Mouse (Mus musculus): Measurements from ENCODE around the gene Prpf40a. TPM values are rescaled to one million over a fixed set of nuclear protein-coding genes. Genes with fewer than 3 reads are reported as not detected.

Prpf40a gene
- polyA plus RNA-seq, 1 experiment from 2014 or later: 101 TPM

- H3K36me3 ChIP-seq (ENCODE audit: control insufficient read depth, insufficient read depth, low read length): 0 out of 2 replicates have a peak, but pooled peaks cover 8% of the 10 kb centered on the region
Observed at GRCm38 (mm10) chr2:53102901-53103300, 88.2 kb downstream of the Prpf40a start.

GRCm38 (mm10) chr2:53101885-53102740, 89.0 kb downstream of the Prpf40a start:
- no peaks in the 10 kb centered on the region for H3K4me1 ChIP-seq (ENCODE audit: control insufficient read depth in 2 of 2, insufficient read depth in 2 of 2, low read length in 2 of 2)
- H3K36me3 ChIP-seq (ENCODE audit: control insufficient read depth, insufficient read depth, low read length): 0 out of 2 replicates have a peak, but pooled peaks cover 8% of the 10 kb centered on the region
- no peak overlapping the region for H3K4me2 ChIP-seq (ENCODE audit: low read length)
- H3K9ac ChIP-seq (ENCODE audit: low read length): no peak overlapping the region
- H3K9me3 ChIP-seq (ENCODE audit: control insufficient read depth, low read length): no peaks in the 10 kb centered on the region
- no peak overlapping the region for H3K27ac ChIP-seq (replicated peaks in 1 of 2; ENCODE audit: control insufficient read depth in 1 of 2, insufficient read depth in 1 of 2, low read depth in 2 of 2, low read length in 2 of 2)
- H3K27me3 ChIP-seq (ENCODE audit: control insufficient read depth, insufficient read depth, low read length): no peaks in the 10 kb centered on the region
- WGBS: 82% methylated on average over 11 of the region's 11 CpGs
- H3K4me3 ChIP-seq (ENCODE audit: control insufficient read depth in 1 of 2, insufficient read depth in 1 of 2, low read depth in 1 of 2, low read length in 2 of 2): no peak overlapping the region
- no peak for ATAC-seq (ENCODE audit: insufficient number of reproducible peaks, insufficient read depth, low FRiP score, low read depth)

More at GRCm38 (mm10) chr2:53102901-53103300, 88.2 kb downstream of the Prpf40a start:
- no peak overlapping the region for H3K4me3 ChIP-seq (ENCODE audit: control insufficient read depth in 1 of 2, insufficient read depth in 1 of 2, low read depth in 1 of 2, low read length in 2 of 2)
- H3K9ac ChIP-seq (ENCODE audit: low read length): no peak overlapping the region
- no peak overlapping the region for H3K27ac ChIP-seq (replicated peaks in 1 of 2; ENCODE audit: control insufficient read depth in 1 of 2, insufficient read depth in 1 of 2, low read depth in 2 of 2, low read length in 2 of 2)
- no peaks in the 10 kb centered on the region for H3K9me3 ChIP-seq (ENCODE audit: control insufficient read depth, low read length)
- 92% methylated on average over 2 of the region's 2 CpGs for WGBS
- H3K4me2 ChIP-seq (ENCODE audit: low read length): no peak overlapping the region
- no peak for ATAC-seq (ENCODE audit: insufficient number of reproducible peaks, insufficient read depth, low FRiP score, low read depth)
- H3K27me3 ChIP-seq (ENCODE audit: control insufficient read depth, insufficient read depth, low read length): no peaks in the 10 kb centered on the region
- H3K4me1 ChIP-seq (ENCODE audit: control insufficient read depth in 2 of 2, insufficient read depth in 2 of 2, low read length in 2 of 2): no peaks in the 10 kb centered on the region

GRCm38 (mm10) chr2:53100093-53100492, 91.0 kb downstream of the Prpf40a start:
- Histone ChIP-seq H3K9me3 (ENCODE audit: control insufficient read depth, low read length) (no peaks in the 10 kb centered on the region), H3K4me2 (ENCODE audit: low read length) (no peak overlapping the region), H3K9ac (ENCODE audit: low read length) (no peak overlapping the region), H3K27ac (replicated peaks in 1 of 2; ENCODE audit: control insufficient read depth in 1 of 2, insufficient read depth in 1 of 2, low read depth in 2 of 2, low read length in 2 of 2) (no peak overlapping the region), H3K4me1 (ENCODE audit: control insufficient read depth in 2 of 2, insufficient read depth in 2 of 2, low read length in 2 of 2) (no peaks in the 10 kb centered on the region), H3K27me3 (ENCODE audit: control insufficient read depth, insufficient read depth, low read length) (no peaks in the 10 kb centered on the region), H3K4me3 (ENCODE audit: control insufficient read depth in 1 of 2, insufficient read depth in 1 of 2, low read depth in 1 of 2, low read length in 2 of 2) (no peak overlapping the region), H3K36me3 (ENCODE audit: control insufficient read depth, insufficient read depth, low read length) (no peaks in the 10 kb centered on the region)
- 45% methylated on average over 2 of the region's 2 CpGs for WGBS
- no peak for ATAC-seq (ENCODE audit: insufficient number of reproducible peaks, insufficient read depth, low FRiP score, low read depth)

GRCm38 (mm10) chr2:53095489-53095888, 95.6 kb downstream of the Prpf40a start:
- no peak for ATAC-seq (ENCODE audit: insufficient number of reproducible peaks, insufficient read depth, low FRiP score, low read depth)
- H3K9me3 ChIP-seq (ENCODE audit: control insufficient read depth, low read length): no peaks in the 10 kb centered on the region
- no peaks in the 10 kb centered on the region for H3K36me3 ChIP-seq (ENCODE audit: control insufficient read depth, insufficient read depth, low read length)
- no peaks in the 10 kb centered on the region for H3K4me1 ChIP-seq (ENCODE audit: control insufficient read depth in 2 of 2, insufficient read depth in 2 of 2, low read length in 2 of 2)
- no peaks in the 10 kb centered on the region for H3K27me3 ChIP-seq (ENCODE audit: control insufficient read depth, insufficient read depth, low read length)
- no peak overlapping the region for H3K9ac ChIP-seq (ENCODE audit: low read length)
- no peak overlapping the region for H3K4me3 ChIP-seq (ENCODE audit: control insufficient read depth in 1 of 2, insufficient read depth in 1 of 2, low read depth in 1 of 2, low read length in 2 of 2)
- no peak overlapping the region for H3K27ac ChIP-seq (replicated peaks in 1 of 2; ENCODE audit: control insufficient read depth in 1 of 2, insufficient read depth in 1 of 2, low read depth in 2 of 2, low read length in 2 of 2)
- H3K4me2 ChIP-seq (ENCODE audit: low read length): no peak overlapping the region
- 85% methylated on average over 3 of the region's 3 CpGs for WGBS

- no peak for ATAC-seq (ENCODE audit: insufficient number of reproducible peaks, insufficient read depth, low FRiP score, low read depth)
- Histone ChIP-seq H3K9me3 (ENCODE audit: control insufficient read depth, low read length) (no peaks in the 10 kb centered on the region), H3K36me3 (ENCODE audit: control insufficient read depth, insufficient read depth, low read length) (no peaks in the 10 kb centered on the region), H3K4me1 (ENCODE audit: control insufficient read depth in 2 of 2, insufficient read depth in 2 of 2, low read length in 2 of 2) (no peaks in the 10 kb centered on the region), H3K27me3 (ENCODE audit: control insufficient read depth, insufficient read depth, low read length) (no peaks in the 10 kb centered on the region), H3K9ac (ENCODE audit: low read length) (no peak overlapping the region), H3K4me3 (ENCODE audit: control insufficient read depth in 1 of 2, insufficient read depth in 1 of 2, low read depth in 1 of 2, low read length in 2 of 2) (no peak overlapping the region), H3K4me2 (ENCODE audit: low read length) (no peak overlapping the region), H3K27ac (replicated peaks in 1 of 2; ENCODE audit: control insufficient read depth in 1 of 2, insufficient read depth in 1 of 2, low read depth in 2 of 2, low read length in 2 of 2) (no peak overlapping the region)
- WGBS: 80% methylated on average over 9 of the region's 9 CpGs
Observed at GRCm38 (mm10) chr2:53095031-53095430, 96.1 kb downstream of the Prpf40a start.

GRCm38 (mm10) chr2:53088744-53089143, 102.3 kb downstream of the Prpf40a start:
- no peaks in the 10 kb centered on the region for H3K4me1 ChIP-seq (ENCODE audit: control insufficient read depth in 2 of 2, insufficient read depth in 2 of 2, low read length in 2 of 2)
- no peak overlapping the region for H3K27ac ChIP-seq (replicated peaks in 1 of 2; ENCODE audit: control insufficient read depth in 1 of 2, insufficient read depth in 1 of 2, low read depth in 2 of 2, low read length in 2 of 2)
- no peaks in the 10 kb centered on the region for H3K36me3 ChIP-seq (ENCODE audit: control insufficient read depth, insufficient read depth, low read length)
- no peak overlapping the region for H3K9ac ChIP-seq (ENCODE audit: low read length)
- 76% methylated on average over 3 of the region's 3 CpGs for WGBS
- H3K4me3 ChIP-seq (ENCODE audit: control insufficient read depth in 1 of 2, insufficient read depth in 1 of 2, low read depth in 1 of 2, low read length in 2 of 2): no peak overlapping the region
- no peak overlapping the region for H3K4me2 ChIP-seq (ENCODE audit: low read length)
- ATAC-seq (ENCODE audit: insufficient number of reproducible peaks, insufficient read depth, low FRiP score, low read depth): no peak
- H3K27me3 ChIP-seq (ENCODE audit: control insufficient read depth, insufficient read depth, low read length): no peaks in the 10 kb centered on the region
- H3K9me3 ChIP-seq (ENCODE audit: control insufficient read depth, low read length): no peaks in the 10 kb centered on the region

GRCm38 (mm10) chr2:53085617-53086202, 105.4 kb downstream of the Prpf40a start:
- H3K4me2 ChIP-seq (ENCODE audit: low read length): no peak overlapping the region
- H3K9me3 ChIP-seq (ENCODE audit: control insufficient read depth, low read length): no peaks in the 10 kb centered on the region
- H3K27me3 ChIP-seq (ENCODE audit: control insufficient read depth, insufficient read depth, low read length): no peaks in the 10 kb centered on the region
- WGBS: 42% methylated on average over 9 of the region's 9 CpGs
- no peak overlapping the region for H3K4me3 ChIP-seq (ENCODE audit: control insufficient read depth in 1 of 2, insufficient read depth in 1 of 2, low read depth in 1 of 2, low read length in 2 of 2)
- no peaks in the 10 kb centered on the region for H3K36me3 ChIP-seq (ENCODE audit: control insufficient read depth, insufficient read depth, low read length)
- ATAC-seq (ENCODE audit: insufficient number of reproducible peaks, insufficient read depth, low FRiP score, low read depth): no peak
- no peak overlapping the region for H3K9ac ChIP-seq (ENCODE audit: low read length)
- H3K27ac ChIP-seq (replicated peaks in 1 of 2; ENCODE audit: control insufficient read depth in 1 of 2, insufficient read depth in 1 of 2, low read depth in 2 of 2, low read length in 2 of 2): no peak overlapping the region
- no peaks in the 10 kb centered on the region for H3K4me1 ChIP-seq (ENCODE audit: control insufficient read depth in 2 of 2, insufficient read depth in 2 of 2, low read length in 2 of 2)
